Mouse (Mus musculus) ES-E14 (cell line): ENCODE results near the gene Zbtb7a.

Experiments
- CHD2 ChIP-seq: IDR thresholded peaks from 2 replicates; pipeline ENCODE4 v1.6.1; 2014; ENCODE audit warnings: mild to moderate bottlenecking, low read depth, low read length, inconsistent platforms
- ZC3H11A ChIP-seq: IDR thresholded peaks from 2 replicates; pipeline ENCODE4 v1.6.1; 2012; ENCODE audit warnings: low read depth, mild to moderate bottlenecking, inconsistent platforms, low read length, borderline replicate concordance

DNA sequence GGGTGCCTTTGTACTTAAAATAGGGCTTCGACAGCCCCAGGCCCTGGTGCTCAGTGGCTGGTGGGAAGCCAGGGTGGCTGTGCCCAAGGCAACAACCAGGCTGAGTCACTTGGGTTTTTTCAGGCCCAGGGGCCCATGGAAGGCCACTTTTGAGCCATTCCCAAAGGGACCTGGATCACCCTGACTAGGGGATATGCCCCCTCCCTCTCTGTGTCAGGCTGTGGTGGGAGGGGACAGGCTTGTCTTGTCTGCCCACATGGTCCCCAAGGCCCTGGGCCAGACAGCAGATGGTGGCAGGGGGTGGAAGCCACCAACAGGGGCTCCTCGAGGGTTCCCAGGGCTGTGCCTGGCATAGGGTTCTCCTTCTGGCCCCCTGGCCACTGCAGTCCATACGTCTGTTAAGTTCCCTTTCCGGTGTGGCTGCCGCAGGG lies 7.5 kb downstream of the Zbtb7a start:
- TF ChIP-seq ZC3H11A (no peak), CHD2 (no peak)
